Mouse (Mus musculus) liver, embryonic 14.5 days (tissue): ENCODE data around the gene Cd70. TPM values are rescaled to one million over a fixed set of nuclear protein-coding genes. Genes with fewer than 3 reads are reported as not detected.
"Not testable (repeated sequence)": the region's sequence is repeated elsewhere in the genome, so short reads cannot be mapped to it uniquely, and the experiment has no call there.

Experiments used
- ATAC-seq: fragments of 200-750 bp; cut with Nextera tagmentation; 2 replicates; pipeline ENCODE4 v1.8.0; 2017; ENCODE audit warnings: moderate number of reproducible peaks, mild to moderate bottlenecking, moderate library complexity; ENCODE audit not compliant: insufficient read depth
- DNase-seq, 3 experiments: peaks; one replicate each; pipeline ENCODE4 v3.0.0-alpha.2; 2012 to 2013; ENCODE audit warnings: low read depth in 3 of 3, low spot score in 3 of 3
- H3K27ac ChIP-seq: fragments of 300-500 bp; sonication (generic); 2 replicates; pipeline ENCODE4 v1.5.1; 2014; ENCODE audit warnings: moderate library complexity, mild to moderate bottlenecking, control low read depth, inconsistent platforms
- H3K27me3 ChIP-seq: fragments of 300-500 bp; sonication (generic); 2 replicates; pipeline ENCODE4 v1.6.1; 2014; ENCODE audit warnings: mild to moderate bottlenecking, low read length, moderate library complexity; ENCODE audit not compliant: control insufficient read depth, insufficient read depth
- H3K36me3 ChIP-seq: fragments of 300-500 bp; sonication (generic); replicated peaks from 2 replicates; pipeline ENCODE4 v1.6.1; 2014; ENCODE audit warnings: low read depth; ENCODE audit not compliant: control insufficient read depth, insufficient read depth
- H3K4me1 ChIP-seq, 2 experiments: fragments of 200-500 bp in 1 of 2; fragments of 300-500 bp in 1 of 2; sonication (generic) in 1 of 2; replicated peaks; 2 replicates each; pipeline ENCODE4 v1.6.1; 2012 to 2014; ENCODE audit warnings: antibody characterized with exemption in 1 of 2, inconsistent platforms in 1 of 2, low read length in 1 of 2; ENCODE audit not compliant: control insufficient read depth in 2 of 2, insufficient read depth in 2 of 2
- H3K4me2 ChIP-seq: fragments of 300-500 bp; sonication (generic); 2 replicates; pipeline ENCODE4 v1.6.1; 2014; ENCODE audit warnings: low read depth, mild to moderate bottlenecking, control low read depth, moderate library complexity
- H3K4me3 ChIP-seq, 2 experiments: fragments of 200-500 bp in 1 of 2; fragments of 300-500 bp in 1 of 2; sonication (generic) in 1 of 2; 2 replicates each; pipeline ENCODE4 v1.5.1; 2012 to 2014; ENCODE audit warnings: low read depth in 2 of 2, low read length in 2 of 2, mild to moderate bottlenecking in 2 of 2, control low read depth in 1 of 2, inconsistent platforms in 1 of 2, moderate library complexity in 1 of 2; ENCODE audit not compliant: insufficient read depth in 1 of 2
- H3K9ac ChIP-seq: fragments of 300-500 bp; sonication (generic); replicated peaks from 2 replicates; pipeline ENCODE4 v1.6.1; 2014; ENCODE audit warnings: mild to moderate bottlenecking, control low read depth, moderate library complexity
- H3K9me3 ChIP-seq: fragments of 300-500 bp; sonication (generic); 2 replicates; pipeline ENCODE4 v1.6.1; 2016; ENCODE audit warnings: low read length, mixed read lengths; ENCODE audit not compliant: control insufficient read depth
- CTCF ChIP-seq: IDR thresholded peaks from 2 replicates; pipeline ENCODE4 v1.5.1; 2016; ENCODE audit warnings: antibody characterized with exemption, low read depth, control low read depth
- EP300 ChIP-seq: IDR thresholded peaks from 2 replicates; pipeline ENCODE4 v1.6.1; 2016; ENCODE audit warnings: antibody characterized with exemption, low read depth
- WGBS: fragments of 180-500 bp; shearing (Covaris S2); extraction: QIAGEN DNeasy Blood & Tissue Kit; methylation state at CpG from one replicate; pipeline ENCODE4 v1.1.7; 2014; ENCODE audit not compliant: insufficient replicate concordance; 5-methylcytosine and 5-hydroxymethylcytosine counted together
- polyA plus RNA-seq, 2 experiments: library from polyadenylated mRNA; depleted of rRNA in 1 of 2; stranded (reverse) in 1 of 2; unstranded in 1 of 2; fragments of >200 nt; fragmentation: Nextera tagmentation in 1 of 2; extraction: Ambion mirVana in 1 of 2; gene quantifications; 2 replicates each; pipeline versions ENCODE4 v1.2.1 to v1.2.3; 2012 to 2014

The Cd70 gene
- polyA plus RNA-seq, 2 experiments, result not detected

- Histone ChIP-seq H3K9me3 (no peaks in the 10 kb centered on the region), H3K27me3 (no peaks in the 10 kb centered on the region), H3K4me3 (no peak overlapping the region), H3K36me3 (no peaks in the 10 kb centered on the region), H3K9ac (no peak overlapping the region), H3K4me2 (no peak overlapping the region), H3K4me1 (peaks cover 2 to 27% of the 10 kb centered on the region in 2 experiments; a peak in 2 of 4 replicates), H3K27ac (no peak overlapping the region)
- WGBS, result 65% methylated on average over 3 of the region's 3 CpGs
- DNase-seq (no peak), ATAC-seq (no peak)
- no peak for TF ChIP-seq EP300
Observed at GRCm38 (mm10) chr17:57135635-57136034, 13.9 kb downstream of the Cd70 start.

GRCm38 (mm10) chr17:57134693-57135092 lies 14.9 kb downstream of the Cd70 start:
- Histone ChIP-seq H3K27me3 (no peaks in the 10 kb centered on the region), H3K36me3 (no peaks in the 10 kb centered on the region), H3K4me2 (no peak overlapping the region), H3K9me3 (no peaks in the 10 kb centered on the region), H3K4me3 (no peak overlapping the region), H3K27ac (no peak overlapping the region), H3K9ac (no peak overlapping the region), H3K4me1 (peaks cover 0 to 22% of the 10 kb centered on the region in 2 experiments; a peak in 2 of 4 replicates)
- 33% methylated on average over 2 of the region's 2 CpGs for WGBS
- ATAC-seq (peak; percentile 28; the same call in 1 of the 2 replicates), DNase-seq (no peak)
- TF ChIP-seq EP300, result no peak
- no peak for TF ChIP-seq CTCF

GRCm38 (mm10) chr17:57134021-57134420 lies 15.6 kb downstream of the Cd70 start:
- not testable (repeated sequence) for H3K27me3 ChIP-seq, H3K36me3 ChIP-seq, H3K4me2 ChIP-seq, ATAC-seq, H3K27ac ChIP-seq, H3K4me3 ChIP-seq, H3K9me3 ChIP-seq, H3K9ac ChIP-seq, DNase-seq
- TF ChIP-seq EP300, result peak; percentile 13; the same call in 1 of the 2 replicates
- WGBS, result 7% methylated on average over 3 of the region's 3 CpGs
- peaks cover 0 to 17% of the 10 kb centered on the region in 2 experiments; a peak in 2 of 4 replicates for H3K4me1 ChIP-seq

- no peak for TF ChIP-seq CTCF
- TF ChIP-seq EP300, result peak; percentile 85
- Histone ChIP-seq H3K9ac (no peak overlapping the region), H3K4me3 (no peak overlapping the region), H3K4me2 (no peak overlapping the region), H3K27ac (no peak overlapping the region), H3K9me3 (no peaks in the 10 kb centered on the region), H3K36me3 (no peaks in the 10 kb centered on the region), H3K27me3 (no peaks in the 10 kb centered on the region), H3K4me1 (peaks cover 0 to 17% of the 10 kb centered on the region in 2 experiments; a peak in 2 of 4 replicates)
- ATAC-seq (peak; percentile 62; the same call in 1 of the 2 replicates), DNase-seq (no peak)
- WGBS, result 51% methylated on average over 1 of the region's 1 CpGs
Observed at GRCm38 (mm10) chr17:57131793-57132192, 17.8 kb downstream of the Cd70 start.

GRCm38 (mm10) chr17:57125853-57126622 lies 23.5 kb downstream of the Cd70 start:
- H3K9me3 ChIP-seq, result no peaks in the 10 kb centered on the region
- no peaks in the 10 kb centered on the region for H3K27me3 ChIP-seq
- no peak overlapping the region for H3K9ac ChIP-seq
- DNase-seq, result no peak
- H3K4me1 ChIP-seq, result 0 out of 4 replicates have a peak, but pooled peaks cover 0 to 1% of the 10 kb centered on the region in 2 experiments
- no peak overlapping the region for H3K27ac ChIP-seq
- TF ChIP-seq CTCF (no peak), EP300 (no peak)
- H3K36me3 ChIP-seq, result no peaks in the 10 kb centered on the region
- H3K4me3 ChIP-seq, result no peak overlapping the region
- no peak overlapping the region for H3K4me2 ChIP-seq
- ATAC-seq, result no peak
- WGBS, result 51% methylated on average over 3 of the region's 3 CpGs
